Mouse (Mus musculus): ENCODE data around the gene Dcn.
A peak's percentile ranks its signal among the peaks of the same experiment; 100 is the strongest.

Dcn gene

GRCm38 (mm10) chr10:97564957-97565856 lies 85.8 kb downstream of the Dcn start, which contains the start of gene Lum:
Lum (plus strand) TSS chr10:97565128.
- no peak for DNase-seq

GRCm38 (mm10) chr10:97567489-97568135 lies 88.2 kb downstream of the Dcn start:
- DNase-seq = peak; percentile 35
